Mouse (Mus musculus) testis, adult 2 months (tissue): Measurements from ENCODE around the gene Srms.

Experiments
- CTCF ChIP-seq: fragments of 200-500 bp; IDR thresholded peaks from 2 replicates; pipeline ENCODE4 v1.5.1; 2012; ENCODE audit warnings: low read depth, mild to moderate bottlenecking, inconsistent platforms, low read length, moderate library complexity; ENCODE audit not compliant: control insufficient read depth, insufficient read depth, insufficient replicate concordance
- POLR2A ChIP-seq: fragments of 200-500 bp; IDR thresholded peaks from 2 replicates; pipeline ENCODE4 v1.6.1; 2012; ENCODE audit warnings: low read depth, mild to moderate bottlenecking, inconsistent platforms, low read length, moderate library complexity; ENCODE audit not compliant: control insufficient read depth

GRCm38 (mm10) chr2:181205678-181206077, 7.3 kb downstream of the Srms start:
- TF ChIP-seq CTCF (no peak), POLR2A (no peak)
